Mouse (Mus musculus) fat pad, adult 2 months (tissue): ENCODE results near the gene Ibtk.
"Not testable (repeated sequence)": the region's sequence is repeated elsewhere in the genome, so short reads cannot be mapped to it uniquely, and the experiment has no call there.

ENCODE experiments used
- DNase-seq: peaks from one replicate; pipeline ENCODE4 v3.0.0-alpha.2; 2011; ENCODE audit warnings: low read depth, low spot score; ENCODE audit errors: extremely low read depth

The Ibtk gene

DNA sequence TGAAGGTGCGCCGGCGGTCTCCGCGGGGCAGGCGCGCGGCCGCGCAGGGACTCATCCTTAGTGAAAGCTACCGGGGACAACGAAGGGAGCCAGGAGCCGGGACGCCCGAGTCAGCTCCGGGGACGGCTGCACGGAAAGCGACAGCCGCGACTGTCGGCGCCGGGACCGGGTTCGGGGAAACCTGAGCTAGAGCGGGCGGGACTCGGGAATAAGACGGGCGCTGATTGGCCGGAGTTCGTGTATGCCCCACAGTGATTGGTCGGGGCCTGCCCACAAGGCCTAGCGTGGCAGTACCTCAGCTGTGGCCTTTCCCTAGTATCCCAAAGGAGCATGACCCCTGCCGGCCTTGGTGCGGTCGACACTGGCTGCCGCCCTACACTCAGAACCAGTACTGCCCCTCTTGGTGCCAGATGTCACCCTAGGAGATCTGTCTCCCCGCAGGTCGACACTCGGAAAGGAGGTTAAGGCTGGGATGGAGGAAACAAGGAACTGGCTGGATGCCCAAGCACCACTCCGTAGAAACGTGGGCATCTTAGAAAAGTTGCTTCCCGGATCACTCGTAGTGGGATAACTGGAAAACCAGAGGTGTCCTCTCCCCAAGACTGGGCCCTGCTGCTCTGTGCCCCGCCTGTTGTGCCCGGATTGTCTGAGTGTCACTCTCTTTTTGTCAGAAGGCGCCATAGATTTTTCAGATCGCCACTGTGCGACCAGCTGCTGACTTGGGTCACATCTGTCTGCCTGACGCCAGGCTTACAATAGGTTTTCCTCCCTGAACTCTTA, at the start of gene Ibtk:
Gene Ibtk (minus strand): TSS at position 193 of the 780 bp plus-strand sequence.
- peak; percentile 55 for DNase-seq

DNA sequence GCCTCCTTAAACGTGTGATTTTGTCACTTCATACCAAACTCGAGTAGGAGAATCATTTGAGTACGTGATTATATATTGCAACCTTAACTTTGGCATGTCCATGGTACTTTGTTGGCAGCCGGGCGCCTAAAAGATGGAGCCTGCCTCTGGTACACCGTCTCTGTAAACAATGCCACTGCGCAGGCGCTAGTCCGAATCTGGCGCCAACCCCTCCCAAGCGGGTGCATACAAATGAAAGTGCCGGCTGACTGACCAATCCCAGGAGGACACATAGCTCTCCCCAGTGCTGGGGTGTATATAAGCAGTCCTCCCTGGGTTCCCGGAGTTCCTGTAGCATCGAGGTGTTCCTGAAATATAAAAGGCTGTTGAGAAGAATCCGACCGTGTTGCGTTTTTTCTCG, 42.4 kb upstream of the Ibtk start:
- DNase-seq: not testable (repeated sequence)

DNA sequence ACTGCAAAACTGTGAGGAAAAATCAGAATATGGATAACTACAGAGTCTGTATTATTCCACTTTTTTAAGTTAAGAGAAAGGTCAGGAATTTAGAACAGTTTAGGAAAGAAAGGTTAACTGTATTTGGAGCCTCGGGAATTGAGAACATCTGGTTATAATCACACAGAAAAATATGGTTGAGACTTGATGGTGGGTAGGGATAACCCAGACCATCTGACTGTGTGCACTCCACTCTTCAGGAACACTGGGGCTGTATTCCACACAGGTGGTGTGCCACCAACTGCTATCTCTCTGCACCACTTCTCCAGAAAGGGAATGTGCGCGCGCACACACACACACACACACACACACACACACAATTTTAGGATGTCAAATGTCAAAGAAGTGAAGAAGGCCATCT, 31.1 kb upstream of the Ibtk start:
- DNase-seq: no peak

DNA sequence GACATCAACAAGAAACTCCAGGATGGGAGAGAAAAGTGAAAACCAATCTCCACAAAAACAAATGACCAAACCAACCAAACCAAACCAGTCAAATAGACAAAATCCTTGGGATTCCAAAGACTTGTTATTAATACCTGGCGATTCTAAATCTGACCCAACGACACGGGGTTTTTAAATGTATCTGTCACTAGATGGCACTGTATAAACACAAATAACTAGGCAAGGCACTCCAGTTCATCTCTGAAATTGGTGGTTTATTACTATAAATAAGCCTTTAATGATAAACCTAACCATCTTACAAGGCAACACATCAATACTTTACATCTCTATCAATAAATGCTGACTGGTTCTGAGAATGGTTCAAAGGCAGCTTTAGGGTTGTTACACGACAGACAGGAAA, 30.3 kb upstream of the Ibtk start:
- no peak for DNase-seq

DNA sequence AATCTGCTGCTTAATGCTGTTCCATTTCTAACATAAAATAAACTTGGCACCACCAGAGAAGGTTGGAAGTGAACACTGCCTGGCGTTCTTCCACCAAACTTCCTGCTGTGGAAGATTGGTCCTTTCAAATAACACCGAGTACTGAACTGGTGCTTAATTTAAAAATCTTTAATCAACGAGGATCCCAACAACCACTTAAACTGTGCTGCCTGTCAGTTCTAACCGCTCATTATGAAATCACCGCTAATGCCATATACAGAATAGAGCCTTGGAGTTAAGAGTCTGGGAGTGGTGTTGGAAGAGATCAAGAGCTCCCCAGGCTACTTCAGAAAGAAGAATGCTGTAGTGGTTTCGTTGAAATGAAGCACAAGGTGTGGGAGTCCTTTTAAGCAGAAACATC, 28.4 kb upstream of the Ibtk start:
- DNase-seq: no peak

DNA sequence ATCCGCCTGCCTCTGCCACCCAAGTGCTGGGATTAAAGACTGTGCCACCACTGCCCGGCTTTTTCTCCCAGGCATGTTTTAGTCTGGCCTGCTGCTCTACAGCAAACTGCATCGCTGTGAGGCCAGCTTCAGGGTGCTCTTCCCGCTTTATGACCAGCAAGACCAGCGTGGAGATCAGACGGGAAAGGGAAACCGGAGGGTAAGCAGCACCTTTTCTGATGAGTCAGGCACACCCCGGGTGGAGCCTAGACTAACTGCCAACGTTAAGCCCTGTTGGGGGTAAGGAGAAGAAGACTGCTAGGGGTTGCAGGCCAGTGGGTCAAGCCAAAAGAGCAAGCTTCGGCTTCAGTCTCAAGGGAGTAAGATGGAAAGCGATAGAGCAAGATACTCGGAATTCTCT, 23.1 kb upstream of the Ibtk start:
- DNase-seq: no peak

DNA sequence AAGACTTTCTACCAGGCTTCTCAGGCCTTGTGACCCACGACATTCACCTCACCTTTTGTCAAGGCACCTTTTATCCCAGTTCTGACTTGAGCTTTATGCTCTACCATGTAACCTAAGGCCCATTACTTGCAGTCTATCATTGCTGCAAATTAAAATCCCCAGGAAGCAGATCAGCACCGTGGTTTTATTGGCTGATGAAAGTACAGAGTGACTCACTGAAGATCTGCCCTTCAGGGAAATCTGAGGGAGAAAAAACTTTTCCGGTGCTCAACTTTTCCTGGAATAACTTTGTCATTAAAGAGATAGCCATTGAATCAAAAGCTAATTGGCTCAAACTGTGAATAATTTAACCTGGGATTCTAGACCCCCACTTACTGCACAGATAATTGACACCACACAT, 22.3 kb upstream of the Ibtk start:
- no peak for DNase-seq

DNA sequence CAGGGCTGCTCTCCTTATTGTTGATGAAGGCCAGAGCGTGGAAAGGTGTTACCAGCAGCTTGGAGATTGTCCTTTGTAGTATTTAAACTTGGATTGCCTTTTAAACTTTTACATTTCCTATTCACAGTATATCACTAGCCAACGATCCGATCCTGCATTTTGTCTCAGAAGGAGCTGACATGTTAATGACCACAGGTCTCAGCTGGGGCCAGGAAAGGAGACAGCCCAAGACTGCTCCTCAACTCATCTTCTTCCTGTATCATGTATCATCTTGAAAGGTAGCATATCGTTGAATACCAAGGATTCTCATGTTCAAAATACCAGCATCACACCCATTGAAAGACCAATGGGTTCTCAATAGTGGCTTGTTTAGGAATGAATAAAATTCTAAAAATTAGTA, 21.2 kb upstream of the Ibtk start:
- no peak for DNase-seq

DNA sequence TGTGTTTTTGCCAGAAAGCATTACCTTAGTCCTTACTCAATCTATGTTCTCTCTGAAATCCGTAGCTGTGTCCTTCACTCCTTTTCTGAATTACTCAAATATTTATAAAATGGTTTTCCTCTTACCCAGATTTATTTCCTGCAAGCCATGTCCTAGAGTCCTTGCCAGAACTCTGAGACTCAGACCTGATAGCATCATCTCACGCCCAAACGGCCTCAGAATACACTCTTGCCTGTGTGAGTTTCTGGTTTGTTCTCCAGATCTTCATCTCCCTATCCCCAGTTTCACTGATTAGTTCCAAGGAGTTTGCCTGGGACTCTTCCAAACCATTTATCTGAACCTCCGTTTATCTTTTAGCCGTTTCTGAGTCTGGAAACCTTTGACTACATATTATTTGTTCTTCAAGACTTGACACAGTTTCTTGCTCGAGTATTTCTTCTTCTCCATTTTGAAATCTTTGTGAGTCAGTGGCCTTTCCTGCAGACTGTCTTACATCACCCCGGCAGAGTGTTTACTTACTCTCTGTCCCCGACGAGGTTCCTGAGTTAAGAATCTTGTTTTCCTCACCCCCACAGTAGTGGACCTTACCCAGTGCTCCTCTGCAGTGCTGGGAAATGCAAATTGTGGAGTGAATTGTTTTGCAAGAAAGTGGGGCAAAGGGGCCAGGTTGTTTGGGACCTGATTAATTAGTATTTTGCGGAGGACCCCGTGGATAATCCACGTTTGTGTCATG, 20.1 kb upstream of the Ibtk start:
- DNase-seq: no peak

DNA sequence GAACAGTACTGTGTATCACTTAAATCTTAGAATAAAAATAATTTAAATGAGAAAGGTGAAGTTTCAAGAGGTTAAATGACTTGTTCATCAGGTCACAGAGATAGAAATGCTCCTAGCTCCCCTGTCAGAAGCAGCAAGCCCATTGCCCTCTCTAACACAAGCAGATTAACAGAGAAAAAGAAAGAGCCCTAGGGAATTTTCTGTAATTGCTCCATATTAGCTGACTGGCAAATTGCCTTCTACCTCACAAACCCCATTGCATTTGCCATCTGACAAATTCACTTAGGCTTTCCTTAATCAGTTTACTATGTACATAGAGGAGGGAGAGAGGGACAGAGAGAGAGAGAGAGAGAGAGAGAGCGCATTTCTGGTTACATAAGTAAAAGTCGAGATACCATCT, 18.1 kb upstream of the Ibtk start:
- DNase-seq: no peak

DNA sequence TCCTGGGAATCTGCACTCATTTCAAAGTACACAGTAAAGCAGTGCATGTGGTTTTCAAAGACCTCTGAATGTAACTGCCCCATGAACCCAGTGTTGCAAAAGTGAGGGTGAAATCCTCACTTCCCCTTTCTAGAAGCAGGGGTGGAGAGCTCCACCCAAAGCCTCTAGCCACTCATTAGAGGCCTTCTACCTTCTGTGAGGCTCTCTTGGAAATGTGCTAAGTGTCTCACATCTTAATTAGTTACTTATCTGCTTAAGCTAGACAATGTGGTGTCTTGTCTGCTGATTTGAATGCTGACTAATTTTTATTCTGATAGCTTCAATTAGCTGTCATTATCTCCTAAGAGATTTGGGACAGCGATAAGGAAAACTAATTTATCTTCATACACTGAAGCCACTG, 13.3 kb upstream of the Ibtk start:
- DNase-seq: no peak

DNA sequence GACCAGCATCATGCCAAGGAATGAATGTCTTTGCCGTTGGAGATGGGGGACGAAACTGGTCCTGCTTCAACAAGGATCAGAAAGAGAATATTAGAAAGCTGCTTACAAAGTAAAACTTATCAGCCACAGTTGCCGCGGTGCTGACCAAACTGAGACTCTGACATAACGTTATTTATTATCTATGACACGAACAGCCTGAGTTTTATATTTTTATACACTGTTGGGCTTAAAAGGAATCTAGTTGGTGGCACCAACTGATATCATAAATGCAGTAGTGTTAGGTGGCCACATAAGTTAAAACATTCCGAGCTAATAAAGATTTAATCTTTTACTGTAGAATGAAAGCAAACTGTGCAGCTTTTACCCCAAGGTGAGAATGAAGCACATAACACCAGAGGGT, 1.7 kb upstream of the Ibtk start:
- DNase-seq: no peak

DNA sequence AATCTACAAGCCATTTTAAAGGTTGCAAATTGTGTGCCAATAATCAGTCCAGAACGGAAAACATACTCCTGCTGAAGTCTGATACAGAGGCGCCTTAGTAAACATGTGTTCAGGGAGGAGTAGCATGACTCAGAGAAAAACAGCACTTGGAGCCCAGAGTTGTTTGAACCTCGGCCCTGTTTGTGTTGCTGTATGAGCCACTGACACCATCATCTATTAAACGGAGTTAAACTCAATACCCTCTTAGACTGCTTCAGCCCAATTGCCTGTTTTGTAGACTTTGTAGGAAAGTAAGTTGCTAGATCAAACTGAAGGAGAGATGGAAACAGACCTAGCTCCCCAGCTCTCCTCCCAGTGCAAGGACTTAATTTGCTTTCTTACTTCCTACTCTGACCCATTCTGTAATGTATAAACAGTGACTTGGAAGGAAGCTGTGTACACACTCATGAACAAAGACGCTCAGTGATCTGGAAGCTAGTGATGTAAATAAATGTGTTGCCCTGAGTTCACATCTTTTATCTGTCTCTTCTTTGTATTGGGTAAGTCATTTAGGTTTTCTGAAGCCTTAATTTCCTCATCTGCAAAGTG, 882 bp upstream of the Ibtk start:
- no peak for DNase-seq

DNA sequence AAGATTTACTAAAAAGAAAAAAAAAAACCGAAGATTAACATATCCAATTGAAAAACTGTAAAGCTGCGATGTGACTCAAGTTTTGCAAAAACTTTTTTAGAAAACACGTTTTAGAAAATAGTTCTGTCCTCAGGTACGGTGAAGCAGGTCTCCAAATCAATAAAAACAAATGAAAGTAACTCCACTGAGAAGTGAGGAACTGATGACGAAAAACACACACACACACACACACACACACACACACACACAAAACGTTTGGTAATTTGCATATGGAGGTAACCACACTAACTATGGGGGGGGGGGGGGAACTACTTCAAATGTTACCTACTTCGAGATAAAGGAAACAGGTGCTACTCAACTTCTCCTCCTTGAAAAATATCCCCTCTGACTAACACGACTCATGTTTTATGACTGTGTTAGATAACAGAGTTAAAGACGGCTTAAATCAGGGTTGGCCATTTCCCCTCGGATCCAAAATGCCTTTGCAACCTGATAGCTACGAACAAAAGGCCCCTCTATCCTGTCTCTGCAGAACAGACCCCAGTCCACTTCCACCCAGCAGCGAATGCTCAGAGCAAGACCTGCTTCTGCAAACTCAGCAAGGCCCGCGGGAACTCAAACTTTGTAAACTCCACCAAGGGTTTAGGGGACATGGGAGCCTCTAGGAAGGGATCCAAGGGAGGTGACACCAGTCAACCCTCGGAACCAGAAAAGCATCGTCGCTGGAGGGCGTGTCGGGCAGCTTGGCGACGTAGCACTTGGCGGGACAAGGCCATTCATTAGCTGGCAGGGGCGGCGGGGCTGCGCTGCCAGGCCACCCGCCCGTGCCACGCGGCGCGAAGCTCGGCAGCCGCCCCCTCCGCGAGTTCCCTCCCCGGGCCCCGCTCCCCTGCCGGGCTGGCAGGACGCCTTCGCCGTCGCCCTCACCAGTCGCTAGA, 661 bp downstream of the Ibtk start:
- DNase-seq: no peak

DNA sequence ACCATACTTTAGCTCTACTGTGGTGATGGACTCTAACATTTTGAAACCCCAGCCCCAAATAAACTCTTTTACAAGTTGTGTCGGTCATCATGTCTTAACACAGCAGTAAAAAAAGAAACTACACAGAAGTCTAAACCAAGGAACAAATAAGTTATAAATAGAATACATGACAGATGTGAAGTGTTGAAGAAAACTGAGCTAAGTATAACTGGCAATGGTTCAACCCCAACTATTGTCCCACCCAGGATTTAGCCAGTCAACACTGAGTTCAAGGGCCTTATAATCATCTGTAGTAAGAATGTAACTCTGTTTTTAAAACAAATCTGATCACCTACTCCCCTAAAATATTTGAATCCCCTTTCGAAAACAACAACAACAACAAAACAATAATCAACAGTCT, 3.6 kb downstream of the Ibtk start:
- no peak for DNase-seq

DNA sequence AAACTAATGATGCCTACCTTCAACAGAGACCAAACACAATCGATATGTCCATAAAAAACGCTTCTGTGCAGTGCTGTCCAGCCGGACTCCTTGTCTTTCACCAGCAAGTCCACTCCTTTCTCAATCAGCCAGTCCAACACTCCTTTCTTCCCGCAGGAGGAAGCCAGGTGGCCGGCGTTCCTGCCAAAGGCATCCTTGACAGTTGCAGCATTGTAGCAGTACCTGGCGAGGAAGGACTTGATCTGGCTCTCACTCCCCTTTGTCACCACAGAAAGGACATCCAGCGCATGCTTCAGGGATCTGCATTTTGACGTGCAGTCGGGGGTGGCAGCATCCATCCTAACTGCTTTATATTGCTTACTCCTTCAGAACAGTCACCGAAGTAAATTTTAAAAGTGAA, 5.8 kb downstream of the Ibtk start:
- DNase-seq: no peak

DNA sequence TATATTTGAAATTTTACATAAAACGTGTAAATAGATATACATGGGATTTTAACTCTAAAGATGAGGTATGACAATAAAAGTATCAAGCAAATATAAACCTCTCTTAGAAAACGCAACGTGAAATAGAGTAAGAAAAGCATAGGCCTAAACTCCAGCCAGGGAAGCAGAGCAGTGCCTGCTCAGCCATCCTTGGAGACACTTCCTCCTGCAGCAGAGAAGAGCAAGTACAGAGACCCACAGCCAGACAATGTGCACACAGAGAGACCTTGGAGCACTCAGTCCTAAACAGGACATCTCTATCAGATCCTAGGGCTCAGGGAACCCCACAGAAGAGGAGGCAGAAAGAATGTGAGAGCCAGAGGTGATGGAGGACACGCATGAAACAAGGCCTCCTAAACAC, 7.0 kb downstream of the Ibtk start:
- no peak for DNase-seq

DNA sequence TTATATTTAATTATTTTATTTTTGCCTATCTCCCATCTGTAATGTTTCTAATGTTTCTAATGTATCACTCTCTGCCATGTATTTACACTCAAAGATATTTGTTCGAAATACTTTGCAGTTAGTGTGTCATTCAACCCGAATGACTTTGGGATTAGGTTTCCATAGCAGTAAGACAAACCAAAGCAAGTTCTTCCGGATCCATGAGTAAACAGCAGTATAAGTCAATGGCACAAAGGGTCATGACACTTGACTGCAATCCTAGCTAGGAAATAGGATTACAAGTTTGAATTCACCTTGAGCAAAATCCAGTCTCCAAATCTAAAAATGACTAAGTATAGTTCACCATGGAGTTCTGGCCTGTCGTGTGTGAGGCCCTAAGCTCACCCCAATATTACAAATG, 9.9 kb downstream of the Ibtk start:
- DNase-seq: no peak

DNA sequence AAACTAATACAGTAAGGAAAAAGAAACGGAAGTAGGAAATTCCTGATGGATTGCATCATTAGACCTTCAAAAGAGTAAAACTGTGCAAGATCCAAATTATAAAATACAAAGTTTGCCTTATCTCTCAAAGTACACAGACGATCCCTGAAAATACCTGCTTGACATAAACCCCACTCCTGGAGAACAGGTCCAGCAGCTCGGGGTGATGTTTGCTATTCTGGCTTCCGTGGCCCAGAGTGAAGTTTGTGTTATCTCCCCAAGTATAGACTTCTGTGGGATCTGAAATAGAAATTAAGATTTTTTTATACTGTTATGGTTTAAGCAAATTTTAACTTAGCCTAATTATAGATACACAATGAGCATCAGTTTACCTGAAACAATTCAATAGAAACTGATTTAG, 14.3 kb downstream of the Ibtk start:
- no peak for DNase-seq

DNA sequence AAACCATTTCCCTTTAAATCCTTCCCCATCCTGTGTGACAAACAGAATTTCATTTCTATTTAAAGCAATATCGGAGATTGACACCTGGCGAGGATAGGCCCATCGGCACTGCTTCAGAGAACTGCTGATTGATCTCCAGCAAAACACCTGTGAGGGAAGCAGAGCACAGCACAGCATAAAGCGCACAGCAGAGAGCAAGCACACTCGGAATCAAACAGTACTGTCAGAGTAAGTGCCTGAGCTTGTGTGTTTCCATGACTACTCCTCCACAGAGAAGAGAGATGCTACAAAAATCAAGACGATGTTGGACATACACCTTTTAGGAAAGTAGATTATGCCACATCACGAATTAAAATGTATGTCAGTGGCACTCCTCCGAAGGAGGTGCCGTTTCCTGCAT, 25.1 kb downstream of the Ibtk start:
- DNase-seq: no peak

DNA sequence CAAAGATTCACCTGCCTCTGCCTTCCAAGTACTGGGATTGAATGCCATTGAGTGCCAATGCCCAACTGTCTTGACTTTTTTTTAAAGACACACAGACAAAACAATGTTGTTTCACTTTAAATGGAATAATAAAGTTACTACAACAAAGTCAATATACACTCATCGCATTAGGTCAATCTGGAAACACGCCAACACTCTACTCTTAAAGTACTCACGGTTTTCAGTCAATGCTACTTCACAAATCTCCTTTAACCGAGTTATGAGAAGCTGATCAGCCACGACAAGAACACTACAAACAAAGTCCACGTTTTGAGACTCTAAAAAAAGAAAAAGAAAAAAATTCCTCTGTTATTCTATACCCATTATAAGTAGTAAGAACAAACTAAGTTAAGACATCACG, 31.8 kb downstream of the Ibtk start:
- DNase-seq: no peak
